Mouse (Mus musculus) stomach, postnatal 0 days (tissue): ENCODE data around the gene Bri3. TPM values are rescaled to one million over a fixed set of nuclear protein-coding genes. Genes with fewer than 3 reads are reported as not detected.
A peak's percentile ranks its signal among the peaks of the same experiment; 100 is the strongest.

Experiments used
- ATAC-seq: fragments of 200-750 bp; cut with Nextera tagmentation; 2 replicates; pipeline ENCODE4 v1.8.0; 2017; ENCODE audit not compliant: low FRiP score, low TSS enrichment
- DNase-seq: peaks from one replicate; pipeline ENCODE4 v3.0.0-alpha.2; 2016; ENCODE audit warnings: low spot score
- H3K27ac ChIP-seq: fragments of 300-500 bp; sonication (generic); replicated peaks from 2 replicates; pipeline ENCODE4 v1.5.1; 2014; ENCODE audit warnings: mild to moderate bottlenecking, control low read depth
- H3K27me3 ChIP-seq: fragments of 300-500 bp; sonication (generic); 2 replicates; pipeline ENCODE4 v1.6.1; 2014; ENCODE audit warnings: low read length; ENCODE audit not compliant: control insufficient read depth, insufficient read depth
- H3K36me3 ChIP-seq: fragments of 300-500 bp; sonication (generic); 2 replicates; pipeline ENCODE4 v1.6.1; 2014; ENCODE audit warnings: low read length, mixed read lengths; ENCODE audit not compliant: control insufficient read depth, insufficient read depth
- H3K4me1 ChIP-seq: fragments of 300-500 bp; sonication (generic); replicated peaks from 2 replicates; pipeline ENCODE4 v1.6.1; 2014; ENCODE audit warnings: antibody characterized with exemption; ENCODE audit not compliant: control insufficient read depth, insufficient read depth
- H3K4me2 ChIP-seq: fragments of 300-500 bp; sonication (generic); replicated peaks from 2 replicates; pipeline ENCODE4 v1.6.1; 2014; ENCODE audit warnings: low read depth, mild to moderate bottlenecking, control low read depth, moderate library complexity
- H3K4me3 ChIP-seq: fragments of 300-500 bp; sonication (generic); 2 replicates; pipeline ENCODE4 v1.5.1; 2014; ENCODE audit warnings: low read depth, low read length, control low read depth
- H3K9ac ChIP-seq: fragments of 300-500 bp; sonication (generic); 2 replicates; pipeline ENCODE4 v1.6.1; 2014; ENCODE audit warnings: mild to moderate bottlenecking, low read length, control low read depth, mixed read lengths
- H3K9me3 ChIP-seq: fragments of 300-500 bp; sonication (generic); 2 replicates; pipeline ENCODE4 v1.6.1; 2016; ENCODE audit warnings: low read length; ENCODE audit not compliant: control insufficient read depth
- CTCF ChIP-seq: IDR thresholded peaks from 2 replicates; pipeline ENCODE4 v1.5.1; 2016; ENCODE audit warnings: antibody characterized with exemption, low read depth, mild to moderate bottlenecking, moderate library complexity
- EP300 ChIP-seq: optimal IDR thresholded peaks from 2 replicates; pipeline ENCODE3; 2016; ENCODE audit warnings: antibody characterized with exemption
- WGBS: fragments of 180-500 bp; shearing (Covaris S2); extraction: QIAGEN DNeasy Blood & Tissue Kit; methylation state at CpG from one replicate; pipeline ENCODE4 v1.1.7; 2014; 5-methylcytosine and 5-hydroxymethylcytosine counted together
- polyA plus RNA-seq: library from polyadenylated mRNA; unstranded; fragments of >200 nt; fragmentation: Nextera tagmentation; extraction: Ambion mirVana; gene quantifications from 2 replicates; pipeline ENCODE4 v1.2.1, GENCODE M21; 2015

The Bri3 gene
- polyA plus RNA-seq, 1 experiment from 2014 or later, result 197 TPM

DNA sequence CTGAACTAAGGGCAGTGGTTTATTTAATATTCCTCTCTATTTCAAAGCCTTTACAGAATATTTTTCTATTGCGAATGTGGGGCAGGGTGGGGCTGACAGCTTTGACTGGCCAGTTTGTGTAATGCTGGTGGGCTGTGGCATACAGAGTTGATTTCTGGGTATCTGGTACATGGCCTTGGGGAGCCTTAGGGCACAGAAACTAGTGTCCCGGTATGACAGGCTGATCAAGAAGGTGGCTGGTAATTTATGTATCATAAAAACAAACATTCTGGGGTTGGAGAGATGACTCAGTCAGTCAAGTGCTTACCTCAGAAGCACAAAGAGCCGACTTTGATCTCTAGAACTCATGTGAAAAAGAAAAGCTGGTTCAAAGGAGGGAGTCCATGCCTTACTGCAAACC is 182.5 kb downstream of the Bri3 start:
- Histone ChIP-seq H3K4me3 (no peak overlapping the region), H3K9ac (no peak overlapping the region), H3K36me3 (no peaks in the 10 kb centered on the region), H3K4me1 (no peaks in the 10 kb centered on the region), H3K27ac (no peak overlapping the region), H3K4me2 (no peak overlapping the region), H3K27me3 (no peaks in the 10 kb centered on the region), H3K9me3 (no peaks in the 10 kb centered on the region)
- DNase-seq (no peak), ATAC-seq (no peak)
- no peak for TF ChIP-seq CTCF
- no peak for TF ChIP-seq EP300
- WGBS, result 48% methylated on average over 3 of the region's 3 CpGs

DNA sequence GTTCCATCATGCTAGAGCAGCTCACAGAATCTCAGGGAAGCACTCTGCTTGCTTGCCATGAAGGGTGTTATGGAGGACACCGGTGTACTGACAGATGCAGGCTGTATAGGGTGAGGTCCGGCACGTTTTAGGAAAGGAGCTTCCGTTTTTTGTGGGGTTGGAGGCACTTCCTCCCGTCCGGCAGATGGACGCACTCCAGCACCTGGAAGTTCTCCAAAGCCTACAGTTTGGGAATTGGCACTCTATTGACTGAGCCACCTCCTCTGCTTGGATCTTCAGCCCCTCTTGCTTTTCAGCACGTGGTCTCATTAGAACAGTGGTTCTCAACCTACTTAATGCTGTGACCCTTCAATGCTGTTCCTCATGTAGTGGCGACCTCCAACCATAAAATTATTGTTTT is 183.6 kb downstream of the Bri3 start:
- Histone ChIP-seq H3K36me3 (no peaks in the 10 kb centered on the region), H3K4me2 (no peak overlapping the region), H3K27ac (no peak overlapping the region), H3K9me3 (no peaks in the 10 kb centered on the region), H3K27me3 (no peaks in the 10 kb centered on the region), H3K4me3 (no peak overlapping the region), H3K9ac (no peak overlapping the region), H3K4me1 (no peaks in the 10 kb centered on the region)
- DNase-seq (no peak), ATAC-seq (no peak)
- WGBS, result 62% methylated on average over 9 of the region's 9 CpGs
- TF ChIP-seq EP300 (no peak), CTCF (no peak)

DNA sequence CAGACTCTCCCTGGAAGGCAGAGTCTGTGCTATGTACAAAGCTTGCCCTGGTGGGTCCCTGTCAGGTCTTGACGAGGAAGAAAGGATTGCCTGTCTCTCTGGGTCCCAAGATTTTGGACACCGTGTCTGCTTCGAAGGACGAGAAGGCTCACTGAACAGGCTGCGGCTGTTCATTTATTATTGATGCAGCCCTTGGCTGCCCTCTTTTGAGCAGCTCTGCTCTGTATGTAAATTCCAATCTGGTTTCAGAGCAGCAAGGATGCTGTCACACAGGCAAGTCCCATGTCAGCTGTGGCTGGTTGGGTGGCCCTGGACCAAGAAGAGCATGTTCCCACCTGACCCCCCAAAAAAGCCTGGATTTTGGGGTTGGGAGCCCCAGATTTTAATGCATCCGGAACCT is 187.2 kb downstream of the Bri3 start:
- TF ChIP-seq CTCF, result no peak
- no peak for TF ChIP-seq EP300
- 68% methylated on average over 6 of the region's 6 CpGs for WGBS
- H3K9ac ChIP-seq, result no peak overlapping the region
- no peak overlapping the region for H3K27ac ChIP-seq
- no peaks in the 10 kb centered on the region for H3K9me3 ChIP-seq
- ATAC-seq, result no peak
- no peak overlapping the region for H3K4me2 ChIP-seq
- H3K4me1 ChIP-seq, result no peaks in the 10 kb centered on the region
- H3K27me3 ChIP-seq, result no peaks in the 10 kb centered on the region
- no peak for DNase-seq
- no peaks in the 10 kb centered on the region for H3K36me3 ChIP-seq
- no peak overlapping the region for H3K4me3 ChIP-seq

DNA sequence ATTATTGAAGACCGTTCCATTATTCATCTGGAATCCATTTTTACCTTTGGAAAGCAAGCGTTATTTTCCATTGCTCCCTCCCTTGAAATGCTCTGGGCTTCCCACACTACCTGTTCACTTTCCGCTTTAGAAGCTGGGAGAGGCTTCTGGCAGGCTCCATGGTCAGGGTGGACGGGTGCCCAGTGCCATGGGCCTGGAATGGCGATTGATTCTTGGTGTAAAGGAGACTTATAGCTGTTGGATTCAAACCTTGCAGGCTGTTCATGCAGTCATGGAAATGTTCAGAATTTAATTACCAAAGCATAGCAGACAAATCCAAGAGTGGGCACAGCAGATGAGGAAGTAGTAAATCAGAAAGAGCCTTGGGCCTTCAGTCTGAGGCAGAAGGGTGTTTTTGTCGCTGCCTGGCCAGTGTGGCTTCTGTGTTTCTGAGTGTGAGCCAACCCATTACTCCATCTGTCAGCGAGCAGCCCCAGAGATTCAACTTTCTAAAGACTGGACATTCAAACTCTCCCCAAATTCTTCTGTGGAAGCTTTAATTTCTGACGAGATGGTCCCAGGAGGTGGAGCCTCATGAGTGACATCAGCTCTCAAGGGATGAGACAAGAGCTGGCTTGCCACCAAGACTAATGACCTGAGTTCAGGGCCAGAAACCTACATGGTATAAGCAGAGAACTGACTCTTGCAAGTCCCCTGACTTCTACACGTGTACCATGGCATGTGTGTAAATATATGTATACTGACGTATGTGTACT is 195.2 kb downstream of the Bri3 start:
- Histone ChIP-seq H3K4me2 (no peak overlapping the region), H3K9me3 (no peaks in the 10 kb centered on the region), H3K4me1 (no peaks in the 10 kb centered on the region), H3K4me3 (no peak overlapping the region), H3K36me3 (no peaks in the 10 kb centered on the region), H3K27me3 (no peaks in the 10 kb centered on the region), H3K27ac (no peak overlapping the region), H3K9ac (no peak overlapping the region)
- ATAC-seq (no peak), DNase-seq (no peak)
- TF ChIP-seq EP300 (no peak), CTCF (no peak)
- 75% methylated on average over 10 of the region's 10 CpGs for WGBS

DNA sequence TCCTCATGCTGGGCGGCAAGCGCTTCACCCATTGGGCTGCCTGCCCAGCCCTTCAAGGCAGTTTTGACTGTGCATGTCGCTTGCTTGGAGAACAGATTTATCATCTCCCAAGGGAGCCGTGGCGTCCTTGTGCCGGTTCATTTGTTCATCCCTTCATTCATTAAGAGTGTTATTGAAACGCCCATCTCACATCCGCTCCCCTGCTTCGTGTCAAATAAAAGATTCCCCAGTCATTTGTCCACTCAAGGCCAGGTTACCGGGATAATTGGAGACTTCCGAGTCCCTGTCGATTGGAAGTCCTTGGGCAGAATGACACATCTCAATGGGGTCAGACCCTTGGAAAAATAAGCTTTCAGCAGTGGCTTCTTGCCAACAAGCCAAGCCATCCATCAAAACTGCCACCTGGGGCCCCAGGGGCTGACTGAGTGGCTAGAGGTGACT is 197.6 kb downstream of the Bri3 start:
- no peaks in the 10 kb centered on the region for H3K9me3 ChIP-seq
- H3K4me3 ChIP-seq, result no peak overlapping the region
- H3K36me3 ChIP-seq, result no peaks in the 10 kb centered on the region
- H3K9ac ChIP-seq, result no peak overlapping the region
- no peaks in the 10 kb centered on the region for H3K27me3 ChIP-seq
- WGBS, result 48% methylated on average over 12 of the region's 12 CpGs
- TF ChIP-seq CTCF (no peak), EP300 (no peak)
- H3K27ac ChIP-seq, result no peak overlapping the region
- no peak for ATAC-seq
- no peak overlapping the region for H3K4me2 ChIP-seq
- no peak for DNase-seq
- no peaks in the 10 kb centered on the region for H3K4me1 ChIP-seq

DNA sequence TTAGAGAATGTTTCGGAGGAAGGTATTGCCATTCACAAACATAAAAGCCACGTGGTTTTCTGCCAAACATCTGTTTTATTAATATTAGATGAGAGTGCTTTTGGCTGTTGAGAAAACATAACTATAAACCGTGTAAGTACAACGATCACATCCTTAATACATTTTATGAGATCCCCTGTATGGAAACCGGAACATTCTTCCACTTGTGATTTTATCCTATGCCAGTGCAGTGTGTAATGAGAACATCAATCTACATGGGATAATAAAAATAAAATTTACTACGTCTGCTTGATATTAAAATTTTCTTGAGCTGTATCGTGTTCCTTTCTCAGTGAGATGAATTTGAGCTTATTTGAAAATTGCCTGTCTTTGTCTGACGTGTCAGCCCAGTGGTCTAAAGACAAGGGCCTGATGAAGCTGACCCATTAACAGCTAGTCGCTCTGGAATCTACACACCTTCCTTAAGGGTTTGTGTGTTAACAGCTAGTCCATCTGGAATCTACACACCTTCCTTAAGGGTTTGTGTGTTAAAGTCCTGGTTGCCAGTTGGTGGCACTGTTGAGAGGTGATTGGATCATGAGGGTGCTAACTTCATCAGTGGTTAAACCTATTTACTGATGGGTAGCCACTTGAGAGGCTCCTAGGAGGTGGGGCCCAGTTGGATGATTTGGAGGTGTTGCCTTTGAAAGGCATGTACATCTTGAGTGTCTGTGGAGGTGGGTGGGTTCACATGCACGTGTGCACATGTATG is 202.4 kb downstream of the Bri3 start:
- no peaks in the 10 kb centered on the region for H3K36me3 ChIP-seq
- no peak for ATAC-seq
- DNase-seq, result peak; percentile 19
- TF ChIP-seq EP300 (no peak), CTCF (peak; percentile 66)
- no peak overlapping the region for H3K27ac ChIP-seq
- no peak overlapping the region for H3K4me3 ChIP-seq
- WGBS, result 73% methylated on average over 10 of the region's 10 CpGs
- no peaks in the 10 kb centered on the region for H3K4me1 ChIP-seq
- no peak overlapping the region for H3K9ac ChIP-seq
- no peaks in the 10 kb centered on the region for H3K9me3 ChIP-seq
- H3K27me3 ChIP-seq, result no peaks in the 10 kb centered on the region
- no peak overlapping the region for H3K4me2 ChIP-seq
